Mouse (Mus musculus) left cerebral cortex, adult 2 months (tissue): ENCODE results near the gene Rnf19b. TPM values are rescaled to one million over a fixed set of nuclear protein-coding genes. Genes with fewer than 3 reads are reported as not detected.
A peak's percentile ranks its signal among the peaks of the same experiment; 100 is the strongest.

Experiments used
- DNase-seq, 2 experiments: peaks; one replicate each; pipeline ENCODE4 v3.0.0; 2021 to 2022; ENCODE audit warnings: low spot score in 2 of 2, mixed read lengths in 1 of 2; ENCODE audit errors: extremely low spot score in 1 of 2
- H3K27ac ChIP-seq: fragments of 200-600 bp; 2 replicates; pipeline ENCODE4 v1.8.1; 2022
- H3K4me3 ChIP-seq: fragments of 200-600 bp; 2 replicates; pipeline ENCODE4 v1.8.1; 2022
- CTCF ChIP-seq: fragments of 200-600 bp; IDR thresholded peaks from 2 replicates; pipeline ENCODE4 v1.8.1; 2022; ENCODE audit warnings: antibody characterized with exemption, mild to moderate bottlenecking, moderate library complexity
- intact Hi-C: fragments of 180-260 bp; cut with DNase I; formaldehyde crosslinking; loops from one replicate; pipeline ENCODE4 v1.15.1; 2025
- total RNA-seq, 2 experiments: library from RNA; stranded (reverse); gene quantifications; 2 replicates each; pipeline ENCODE4 v1.2.3; 2021

Rnf19b gene
- total RNA-seq, 2 experiments from 2014 or later, result 52.6 to 57.7 TPM

GRCm38 (mm10) chr4:129125736-129126451 lies 67.8 kb downstream of the Rnf19b start:
- DNase-seq, result no peak
- Histone ChIP-seq H3K27ac (no peak overlapping the region), H3K4me3 (no peak overlapping the region)
- intact Hi-C loops, result no loop called here
- TF ChIP-seq CTCF, result no peak

GRCm38 (mm10) chr4:129128582-129129338 lies 70.7 kb downstream of the Rnf19b start:
- DNase-seq, result peak; percentile 47 to 51
- H3K4me3 ChIP-seq, result no peak overlapping the region
- no peak for TF ChIP-seq CTCF
- H3K27ac ChIP-seq, result peak overlapping the region; percentile 66; the same call in 1 of the 2 replicates
- intact Hi-C loops, result no loop called here

DNA sequence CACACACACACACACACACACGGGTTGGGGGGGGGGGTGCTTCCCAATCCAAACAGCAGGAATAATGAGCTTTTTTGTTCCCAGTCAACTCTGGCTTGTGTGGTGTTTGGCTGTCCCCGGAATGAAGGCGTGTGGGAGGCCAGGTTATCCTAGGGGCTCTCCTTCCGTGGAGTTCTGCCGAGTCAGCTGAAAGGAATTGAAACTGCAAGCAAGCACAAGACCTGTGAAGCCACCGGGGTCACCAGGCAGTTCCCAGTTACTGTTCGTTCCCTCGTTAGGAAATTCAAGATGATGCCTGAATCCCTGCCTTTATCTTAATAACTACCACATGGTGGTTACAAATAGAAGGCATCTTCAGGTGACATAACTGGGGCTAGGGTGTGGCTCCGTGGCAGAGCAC lies 71.3 kb downstream of the Rnf19b start:
- H3K27ac ChIP-seq, result no peak overlapping the region
- TF ChIP-seq CTCF, result no peak
- intact Hi-C loops, result no loop called here
- DNase-seq, result no peak
- H3K4me3 ChIP-seq, result no peak overlapping the region

GRCm38 (mm10) chr4:129130149-129130548 lies 72.1 kb downstream of the Rnf19b start:
- H3K4me3 ChIP-seq, result no peak overlapping the region
- intact Hi-C loops, result loop anchor here (5.0 to 10.0 kb wide), 2 partner anchors 52 to 325 kb away; no protein-coding TSS in a partner anchor
- peak in 1 of 2 experiments; percentile 36 for DNase-seq
- no peak overlapping the region for H3K27ac ChIP-seq
- TF ChIP-seq CTCF, result peak; percentile 83

- H3K4me3 ChIP-seq, result no peak overlapping the region
- no peak for DNase-seq
- no peak overlapping the region for H3K27ac ChIP-seq
- TF ChIP-seq CTCF, result no peak
- intact Hi-C loops, result loop anchor here (5.0 to 10.0 kb wide), 2 partner anchors 51 to 324 kb away; no protein-coding TSS in a partner anchor
Observed at GRCm38 (mm10) chr4:129130755-129131303, 72.8 kb downstream of the Rnf19b start.

- TF ChIP-seq CTCF, result peak; percentile 83
- H3K4me3 ChIP-seq, result no peak overlapping the region
- H3K27ac ChIP-seq, result no peak overlapping the region
- peak; percentile 66 to 78 for DNase-seq
- intact Hi-C loops, result loop anchor here (5.0 to 10.0 kb wide), 2 partner anchors 47 to 320 kb away; no protein-coding TSS in a partner anchor
Observed at GRCm38 (mm10) chr4:129134799-129135585, 76.9 kb downstream of the Rnf19b start.

Other genes with a start within 250 kb of the Rnf19b start
- gene Trim62, start 174.7 kb upstream of the Rnf19b start, total RNA-seq, result 10 to 100 TPM; 15.3 to 18.8 TPM
- gene Azin2, start 95.8 kb upstream of the Rnf19b start, total RNA-seq, result 10 to 100 TPM; 45.2 to 53.2 TPM
- gene Ak2, start 66.3 kb upstream of the Rnf19b start, total RNA-seq, result 10 to 100 TPM; 25.7 to 30.4 TPM
- not detected for gene Tmem54, start 47.3 kb downstream of the Rnf19b start, total RNA-seq
- gene Hpca, start 63.8 kb downstream of the Rnf19b start, total RNA-seq, result 100 to 1,000 TPM; 650 to 692 TPM
- 10 to 100 TPM; 54.0 to 58.1 TPM for gene Fndc5, start 78.7 kb downstream of the Rnf19b start, total RNA-seq
- gene S100pbp, start 131.5 kb downstream of the Rnf19b start, total RNA-seq, result 10 to 100 TPM; 33.9 to 34.5 TPM
- 10 to 100 TPM; 87.4 to 93.1 TPM for gene Yars, start 131.5 kb downstream of the Rnf19b start, total RNA-seq
- gene C77080, start 203.1 kb downstream of the Rnf19b start, total RNA-seq, result 10 to 100 TPM; 22.5 to 25.9 TPM
- 1 to 10 TPM; 1.8 to 2.2 TPM for gene Sync, start 229.3 kb downstream of the Rnf19b start, total RNA-seq